Mouse (Mus musculus) CD4-positive, CD25-positive, alpha-beta regulatory T cell, adult 2 months (primary cell): ENCODE results near the gene Ube2d3.
"Not testable (repeated sequence)": the region's sequence is repeated elsewhere in the genome, so short reads cannot be mapped to it uniquely, and the experiment has no call there.

Experiments used
- DNase-seq: peaks from one replicate; pipeline ENCODE4 v3.0.0-alpha.2; 2012; ENCODE audit warnings: low read depth, low spot score

The Ube2d3 gene

GRCm38 (mm10) chr3:135438531-135438912 is 573 bp downstream of the Ube2d3 start:
- DNase-seq: peak; percentile 97

- DNase-seq: peak; percentile 91
Measured at GRCm38 (mm10) chr3:135438913-135439531, 1.1 kb downstream of the Ube2d3 start.

- peak; percentile 28 for DNase-seq
Measured at GRCm38 (mm10) chr3:135439651-135440050, 1.7 kb downstream of the Ube2d3 start.

GRCm38 (mm10) chr3:135440221-135440620 is 2.3 kb downstream of the Ube2d3 start:
- peak; percentile 77 for DNase-seq

GRCm38 (mm10) chr3:135440621-135441020 is 2.7 kb downstream of the Ube2d3 start:
- peak; percentile 49 for DNase-seq

- DNase-seq: peak; percentile 20
Measured at GRCm38 (mm10) chr3:135444930-135445329, 7.0 kb downstream of the Ube2d3 start.

- no peak for DNase-seq
Measured at GRCm38 (mm10) chr3:135458981-135459380, 21.0 kb downstream of the Ube2d3 start.

- DNase-seq: no peak
Measured at GRCm38 (mm10) chr3:135468402-135468801, 30.5 kb downstream of the Ube2d3 start.

- DNase-seq: no peak
Measured at GRCm38 (mm10) chr3:135469146-135469545, 31.2 kb downstream of the Ube2d3 start.

GRCm38 (mm10) chr3:135469974-135470373 is 32.0 kb downstream of the Ube2d3 start:
- DNase-seq: peak; percentile 18

GRCm38 (mm10) chr3:135470823-135471222 is 32.9 kb downstream of the Ube2d3 start:
- DNase-seq: no peak

GRCm38 (mm10) chr3:135475025-135475424 is 37.1 kb downstream of the Ube2d3 start:
- no peak for DNase-seq

GRCm38 (mm10) chr3:135476286-135476685 is 38.3 kb downstream of the Ube2d3 start:
- no peak for DNase-seq

GRCm38 (mm10) chr3:135476977-135477376 is 39.0 kb downstream of the Ube2d3 start:
- no peak for DNase-seq

GRCm38 (mm10) chr3:135479090-135479489 is 41.1 kb downstream of the Ube2d3 start:
- not testable (repeated sequence) for DNase-seq

GRCm38 (mm10) chr3:135480767-135481166 is 42.8 kb downstream of the Ube2d3 start:
- no peak for DNase-seq

GRCm38 (mm10) chr3:135481608-135482007 is 43.7 kb downstream of the Ube2d3 start:
- DNase-seq: no peak

GRCm38 (mm10) chr3:135484650-135485049 is 46.7 kb downstream of the Ube2d3 start:
- DNase-seq: not testable (repeated sequence)

- peak; percentile 79 for DNase-seq
Measured at GRCm38 (mm10) chr3:135485128-135485899, 47.4 kb downstream of the Ube2d3 start, which contains the start of gene Manba. Manba (plus strand) TSS chr3:135485611.

- no peak for DNase-seq
Measured at GRCm38 (mm10) chr3:135485900-135486241, 47.9 kb downstream of the Ube2d3 start.

- peak; percentile 47 for DNase-seq
Measured at GRCm38 (mm10) chr3:135486351-135486750, 48.4 kb downstream of the Ube2d3 start.

GRCm38 (mm10) chr3:135487803-135488202 is 49.9 kb downstream of the Ube2d3 start:
- no peak for DNase-seq

GRCm38 (mm10) chr3:135489865-135490520 is 52.0 kb downstream of the Ube2d3 start:
- DNase-seq: no peak
